Mouse (Mus musculus) lung, embryonic 16.5 days (tissue): ENCODE measurements at regions not wholly inside any gene's neighbourhood (a gene's known extent, or its start where the extent isn't known, plus 50 kb on each side); places are given as distances from the start of the nearest gene placed in this dataset.

Experiments used
- ATAC-seq: fragments of 200-750 bp; cut with Nextera tagmentation; 2 replicates; pipeline ENCODE4 v1.8.0; 2017; ENCODE audit warnings: low read depth, mild to moderate bottlenecking, moderate library complexity
- H3K27ac ChIP-seq: fragments of 300-500 bp; sonication (generic); 2 replicates; pipeline ENCODE4 v1.5.1; 2014; ENCODE audit warnings: mild to moderate bottlenecking, control low read depth, low read length
- H3K27me3 ChIP-seq: fragments of 300-500 bp; sonication (generic); 2 replicates; pipeline ENCODE4 v1.6.1; 2014; ENCODE audit warnings: low read depth, low read length, mixed read lengths; ENCODE audit not compliant: control insufficient read depth, insufficient read depth
- H3K36me3 ChIP-seq: fragments of 300-500 bp; sonication (generic); 2 replicates; pipeline ENCODE4 v1.6.1; 2014; ENCODE audit warnings: low read length; ENCODE audit not compliant: control insufficient read depth, insufficient read depth
- H3K4me1 ChIP-seq: fragments of 300-500 bp; sonication (generic); replicated peaks from 2 replicates; pipeline ENCODE4 v1.6.1; 2014; ENCODE audit warnings: low read length, mixed read lengths; ENCODE audit not compliant: control insufficient read depth, insufficient read depth
- H3K4me2 ChIP-seq: fragments of 300-500 bp; sonication (generic); 2 replicates; pipeline ENCODE4 v1.6.1; 2014; ENCODE audit warnings: low read depth, low read length, control low read depth
- H3K4me3 ChIP-seq: fragments of 300-500 bp; sonication (generic); 2 replicates; pipeline ENCODE4 v1.5.1; 2014; ENCODE audit warnings: mild to moderate bottlenecking, low read length, control low read depth
- H3K9ac ChIP-seq: fragments of 300-500 bp; sonication (generic); 2 replicates; pipeline ENCODE4 v1.6.1; 2014; ENCODE audit warnings: low read length, control low read depth
- H3K9me3 ChIP-seq: fragments of 300-500 bp; sonication (generic); 2 replicates; pipeline ENCODE4 v1.6.1; 2016; ENCODE audit warnings: low read length; ENCODE audit not compliant: control insufficient read depth
- WGBS: fragments of 180-500 bp; shearing (Covaris S2); extraction: QIAGEN DNeasy Blood & Tissue Kit; methylation state at CpG from one replicate; pipeline ENCODE4 v1.1.7; 2014; 5-methylcytosine and 5-hydroxymethylcytosine counted together

DNA sequence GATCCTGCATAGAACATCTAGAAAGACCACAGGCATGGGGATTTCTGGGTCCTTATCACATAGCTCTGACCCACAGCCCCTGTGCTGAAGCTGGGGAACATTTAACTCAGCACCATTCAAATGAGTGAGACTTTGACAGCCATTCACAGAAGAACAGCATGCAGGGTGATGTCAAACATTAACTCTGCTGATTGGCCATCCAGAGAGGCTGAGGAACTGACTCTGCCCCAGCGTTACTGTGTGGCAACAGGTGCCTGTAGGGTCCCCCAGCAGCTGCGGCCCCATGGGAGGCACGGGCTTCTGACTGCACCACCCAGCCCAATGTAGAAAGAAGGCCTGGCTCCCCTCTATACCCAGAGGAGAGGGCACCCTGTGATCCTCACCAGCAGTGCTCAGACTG, 73.3 kb upstream of the Syt13 start:
- ATAC-seq = no peak
- no peaks in the 10 kb centered on the region for H3K36me3 ChIP-seq
- 28% methylated on average over 3 of the region's 3 CpGs for WGBS

DNA sequence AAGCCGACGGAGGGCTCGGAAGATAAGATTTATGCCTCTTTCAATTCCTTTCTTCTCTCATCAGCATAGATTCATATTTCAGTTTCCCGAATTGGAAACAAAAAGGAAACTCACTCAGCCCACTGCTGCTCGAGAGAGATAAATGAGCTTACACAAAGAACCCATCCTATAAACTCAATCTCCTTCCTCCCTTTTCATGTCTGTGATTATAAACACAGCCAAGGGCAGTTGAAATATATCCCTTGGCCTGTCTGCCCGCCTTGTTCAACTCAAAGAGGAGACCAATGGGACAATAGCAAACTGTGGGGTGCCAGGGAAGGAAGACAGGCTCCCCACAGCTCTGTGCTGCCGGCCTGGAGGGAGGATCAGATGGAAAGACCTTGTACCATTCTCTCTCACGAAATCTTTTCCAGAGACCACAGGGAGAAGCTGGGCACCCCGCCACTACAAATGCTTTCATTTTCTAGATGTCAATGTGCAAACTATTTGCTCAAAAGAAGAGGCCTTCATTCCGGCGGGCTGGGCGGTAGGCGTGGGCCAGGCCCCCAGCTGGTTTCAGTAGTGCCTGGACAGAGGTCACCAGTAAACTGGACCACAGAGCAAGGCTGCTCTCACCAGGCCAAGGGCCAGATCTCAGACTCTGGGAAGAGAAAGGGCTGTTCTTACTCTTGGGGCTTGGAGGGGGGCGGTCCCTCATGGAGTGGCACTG, 69.7 kb upstream of the Syt13 start:
- Histone ChIP-seq H3K4me3 (no peak overlapping the region; the same call in 1 of the 2 replicates), H3K4me1 (peaks cover 16% of the 10 kb centered on the region), H3K36me3 (no peaks in the 10 kb centered on the region), H3K27me3 (no peaks in the 10 kb centered on the region), H3K9ac (0 out of 2 replicates have a peak overlapping the region, but pooled peaks have one; percentile 0), H3K9me3 (no peaks in the 10 kb centered on the region), H3K4me2 (peak overlapping the region; percentile 15), H3K27ac (peak overlapping the region; percentile 87)
- WGBS = 22% methylated on average over 14 of the region's 14 CpGs
- ATAC-seq = peak; percentile 87

More for the DNA sequence above, 73.3 kb upstream of the Syt13 start:
- Histone ChIP-seq H3K9ac (no peak overlapping the region), H3K4me3 (no peak overlapping the region), H3K4me1 (peaks cover 16% of the 10 kb centered on the region), H3K27me3 (no peaks in the 10 kb centered on the region), H3K9me3 (no peaks in the 10 kb centered on the region), H3K4me2 (no peak overlapping the region), H3K27ac (no peak overlapping the region)

DNA sequence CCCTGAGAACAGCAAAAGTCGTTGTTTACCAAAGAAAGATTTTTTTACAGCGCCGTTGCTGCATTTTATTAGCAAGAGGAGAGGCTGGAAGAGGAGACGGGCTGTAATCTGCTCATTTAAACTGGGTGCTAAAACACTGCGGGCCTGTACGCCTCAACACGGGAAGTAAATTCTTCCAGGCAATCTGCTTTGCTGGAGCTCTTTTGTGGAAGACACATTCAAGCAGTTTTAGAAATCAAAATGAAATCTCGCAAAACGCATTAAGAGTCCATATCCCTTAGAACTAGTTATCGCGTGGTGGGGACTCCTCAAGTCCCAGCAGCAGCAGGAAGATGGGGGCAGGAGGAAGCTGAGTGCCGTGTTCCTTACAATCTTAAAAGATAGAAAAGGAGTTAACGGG, 65.9 kb upstream of the Syt13 start:
- Histone ChIP-seq H3K27ac (no peak overlapping the region), H3K4me1 (peaks cover 16% of the 10 kb centered on the region), H3K9ac (no peak overlapping the region), H3K27me3 (no peaks in the 10 kb centered on the region), H3K4me2 (no peak overlapping the region), H3K9me3 (no peaks in the 10 kb centered on the region), H3K4me3 (no peak overlapping the region), H3K36me3 (no peaks in the 10 kb centered on the region)
- 60% methylated on average over 13 of the region's 13 CpGs for WGBS
- no peak for ATAC-seq

DNA sequence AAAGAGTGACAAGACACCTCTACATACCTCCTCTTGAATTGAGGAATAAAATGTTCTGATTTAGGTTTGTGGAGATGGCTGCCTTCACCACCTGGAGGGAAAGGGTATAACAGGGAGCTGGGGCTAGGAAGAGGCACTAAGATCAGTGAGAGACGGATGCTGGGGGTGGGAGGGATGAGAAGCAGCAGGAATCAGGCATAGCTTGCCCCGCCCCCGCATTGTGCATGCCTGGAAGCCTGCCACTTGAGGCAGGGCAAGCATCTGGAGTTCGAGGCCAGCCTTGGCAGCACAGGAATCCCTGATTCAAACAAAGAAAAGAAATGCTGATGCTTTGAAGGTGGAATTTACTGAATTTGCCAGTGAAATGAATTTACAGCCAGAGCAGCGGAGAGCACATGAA, 63.6 kb upstream of the Syt13 start:
- no peaks in the 10 kb centered on the region for H3K9me3 ChIP-seq
- no peak overlapping the region for H3K9ac ChIP-seq
- H3K27me3 ChIP-seq = no peaks in the 10 kb centered on the region
- no peak overlapping the region for H3K27ac ChIP-seq
- 45% methylated on average over 5 of the region's 5 CpGs for WGBS
- H3K4me1 ChIP-seq = no peaks in the 10 kb centered on the region; the same call in 1 of the 2 replicates
- H3K4me2 ChIP-seq = no peak overlapping the region
- no peak for ATAC-seq
- no peaks in the 10 kb centered on the region for H3K36me3 ChIP-seq
- no peak overlapping the region for H3K4me3 ChIP-seq

DNA sequence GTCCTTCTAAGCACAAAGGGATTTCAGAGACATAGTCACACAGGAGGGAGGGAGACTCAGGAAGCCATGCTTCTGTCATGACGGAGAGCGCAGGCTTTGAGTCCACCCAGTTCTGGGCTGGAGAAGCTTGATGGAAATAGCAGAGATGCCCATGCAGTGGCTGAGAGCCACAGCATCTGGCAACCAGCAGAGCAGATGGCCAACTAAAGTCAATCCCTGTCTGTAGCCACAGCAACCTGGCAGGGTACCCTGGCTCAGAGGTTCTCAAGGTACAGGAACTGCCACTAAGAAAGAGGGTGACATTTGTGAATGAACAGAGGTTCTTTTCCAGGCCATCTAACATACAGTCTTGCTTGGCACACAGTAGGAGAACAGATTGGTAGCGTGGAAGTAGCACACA, 61.7 kb upstream of the Syt13 start:
- H3K4me1 ChIP-seq = no peaks in the 10 kb centered on the region; the same call in 1 of the 2 replicates
- ATAC-seq = no peak
- H3K27ac ChIP-seq = no peak overlapping the region
- no peaks in the 10 kb centered on the region for H3K27me3 ChIP-seq
- 77% methylated on average over 3 of the region's 3 CpGs for WGBS
- H3K4me3 ChIP-seq = no peak overlapping the region
- H3K4me2 ChIP-seq = no peak overlapping the region
- H3K36me3 ChIP-seq = no peaks in the 10 kb centered on the region
- no peak overlapping the region for H3K9ac ChIP-seq
- H3K9me3 ChIP-seq = no peaks in the 10 kb centered on the region

DNA sequence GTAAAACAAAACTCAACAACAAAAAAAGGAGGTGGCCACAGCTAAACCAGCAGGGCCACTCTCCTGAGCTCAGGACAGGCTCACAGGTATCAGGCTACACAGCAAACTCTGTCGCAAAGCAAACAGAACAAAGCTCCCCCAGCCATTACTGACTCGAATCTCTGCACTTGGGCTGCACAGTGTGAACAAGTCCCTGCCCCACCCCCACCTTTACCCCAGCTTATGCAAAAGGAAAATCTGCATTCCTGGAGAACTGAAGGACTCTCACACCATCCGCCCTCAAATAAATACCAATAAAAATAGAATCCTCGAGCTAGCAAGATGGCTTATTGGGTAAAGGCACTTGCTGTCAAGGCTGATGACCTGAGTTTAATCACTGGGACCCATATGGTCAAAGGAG, 60.6 kb upstream of the Syt13 start:
- no peaks in the 10 kb centered on the region for H3K9me3 ChIP-seq
- H3K4me2 ChIP-seq = no peak overlapping the region
- peak; percentile 15; the same call in 1 of the 2 replicates for ATAC-seq
- no peaks in the 10 kb centered on the region for H3K27me3 ChIP-seq
- WGBS = 40% methylated on average over 4 of the region's 4 CpGs
- no peak overlapping the region for H3K4me3 ChIP-seq
- H3K36me3 ChIP-seq = no peaks in the 10 kb centered on the region
- H3K4me1 ChIP-seq = no peaks in the 10 kb centered on the region; the same call in 1 of the 2 replicates
- H3K27ac ChIP-seq = no peak overlapping the region
- no peak overlapping the region for H3K9ac ChIP-seq

DNA sequence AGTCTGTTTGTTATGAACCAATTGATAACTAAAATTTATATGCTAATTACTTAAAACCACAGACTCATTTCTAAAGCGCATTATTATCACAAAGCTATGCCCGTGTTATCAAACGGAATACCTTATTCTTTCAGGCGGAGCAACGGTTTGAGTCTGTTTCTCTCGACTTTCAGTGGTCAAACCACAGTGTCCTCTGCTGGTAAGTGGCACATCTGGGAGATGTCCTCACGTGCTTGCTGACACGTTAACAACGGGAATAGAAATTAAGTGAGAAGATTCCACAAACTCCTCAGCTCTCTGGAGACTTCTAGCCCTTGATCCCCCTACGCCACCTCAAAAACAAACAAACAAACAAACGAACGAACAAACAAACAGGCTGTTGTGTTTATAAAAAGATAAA, 58.9 kb upstream of the Syt13 start:
- WGBS = 62% methylated on average over 12 of the region's 12 CpGs
- H3K4me3 ChIP-seq = no peak overlapping the region
- no peak overlapping the region for H3K4me2 ChIP-seq

DNA sequence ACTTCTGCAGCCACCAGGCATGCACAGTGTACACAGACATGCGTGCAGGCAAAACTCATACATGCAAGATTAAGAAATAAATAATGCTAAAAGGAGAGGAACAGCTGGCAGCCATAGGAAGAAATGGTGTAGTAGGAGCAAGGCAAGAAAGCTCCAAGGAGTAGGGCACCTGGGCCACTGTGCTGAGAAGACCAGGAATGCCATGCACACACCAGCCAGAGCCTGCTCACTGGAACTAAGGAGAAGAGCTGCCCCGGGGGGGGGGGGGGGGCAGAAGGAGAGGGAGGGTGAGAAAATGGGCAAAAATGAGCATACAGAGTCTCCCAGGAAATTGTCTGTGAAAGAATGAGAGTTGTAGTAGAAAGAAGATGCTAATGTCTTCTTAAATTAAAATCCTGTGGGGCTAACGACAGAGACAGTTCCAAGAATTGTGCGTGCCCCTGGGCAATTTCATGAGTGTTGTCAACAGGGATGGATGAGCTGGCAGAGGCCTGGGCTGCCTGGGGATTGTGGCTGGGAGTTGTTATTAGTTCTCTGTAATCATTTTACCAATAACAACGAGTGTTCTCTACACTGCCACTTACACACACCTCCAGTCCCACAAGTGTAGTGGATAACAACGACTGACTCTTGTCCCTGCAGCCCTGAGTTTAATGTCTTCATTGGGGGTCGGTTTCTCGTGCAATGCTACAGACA, 54.2 kb upstream of the Syt13 start:
- 72% methylated on average over 8 of the region's 8 CpGs for WGBS
- ATAC-seq = no peak

More for the DNA sequence above, 58.9 kb upstream of the Syt13 start:
- no peaks in the 10 kb centered on the region for H3K4me1 ChIP-seq
- no peaks in the 10 kb centered on the region for H3K9me3 ChIP-seq
- H3K27ac ChIP-seq = no peak overlapping the region
- no peak overlapping the region for H3K9ac ChIP-seq
- H3K27me3 ChIP-seq = no peaks in the 10 kb centered on the region
- no peak for ATAC-seq
- no peaks in the 10 kb centered on the region for H3K36me3 ChIP-seq

More for the DNA sequence above, 54.2 kb upstream of the Syt13 start:
- Histone ChIP-seq H3K9ac (no peak overlapping the region), H3K4me1 (no peaks in the 10 kb centered on the region), H3K36me3 (no peaks in the 10 kb centered on the region), H3K27me3 (no peaks in the 10 kb centered on the region), H3K27ac (no peak overlapping the region), H3K9me3 (no peaks in the 10 kb centered on the region), H3K4me2 (no peak overlapping the region), H3K4me3 (no peak overlapping the region)
